Mouse (Mus musculus) midbrain, embryonic 16.5 days (tissue): ENCODE results near the gene Rbpjl. TPM values are rescaled to one million over a fixed set of nuclear protein-coding genes. Genes with fewer than 3 reads are reported as not detected.

Experiments used
- ATAC-seq: fragments of 200-750 bp; cut with Nextera tagmentation; 2 replicates; pipeline ENCODE4 v1.8.0; 2017; ENCODE audit warnings: moderate TSS enrichment
- H3K27ac ChIP-seq: fragments of 300-500 bp; sonication (generic); 2 replicates; pipeline ENCODE4 v1.5.1; 2014; ENCODE audit warnings: mild to moderate bottlenecking, low read length, mixed read lengths
- H3K27me3 ChIP-seq: fragments of 300-500 bp; sonication (generic); 2 replicates; pipeline ENCODE4 v1.6.1; 2014; ENCODE audit warnings: low read depth, low read length, mixed read lengths; ENCODE audit not compliant: control insufficient read depth, insufficient read depth
- H3K36me3 ChIP-seq: fragments of 300-500 bp; sonication (generic); 2 replicates; pipeline ENCODE4 v1.6.1; 2014; ENCODE audit warnings: mild to moderate bottlenecking, low read length, moderate library complexity, mixed read lengths; ENCODE audit not compliant: control insufficient read depth, insufficient read depth
- H3K4me1 ChIP-seq: fragments of 300-500 bp; sonication (generic); 2 replicates; pipeline ENCODE4 v1.6.1; 2014; ENCODE audit warnings: mild to moderate bottlenecking, low read length, mixed read lengths; ENCODE audit not compliant: control insufficient read depth, insufficient read depth
- H3K4me2 ChIP-seq: fragments of 300-500 bp; sonication (generic); 2 replicates; pipeline ENCODE4 v1.6.1; 2014; ENCODE audit warnings: mild to moderate bottlenecking, low read length, mixed read lengths
- H3K4me3 ChIP-seq: fragments of 300-500 bp; sonication (generic); 2 replicates; pipeline ENCODE4 v1.5.1; 2014; ENCODE audit warnings: low read depth, mild to moderate bottlenecking, low read length, moderate library complexity, mixed read lengths
- H3K9ac ChIP-seq: fragments of 300-500 bp; sonication (generic); 2 replicates; pipeline ENCODE4 v1.6.1; 2014; ENCODE audit warnings: low read depth, low read length, mixed read lengths
- H3K9me3 ChIP-seq: fragments of 300-500 bp; sonication (generic); replicated peaks from 2 replicates; pipeline ENCODE4 v1.6.1; 2014; ENCODE audit warnings: mild to moderate bottlenecking, low read length, mixed read lengths; ENCODE audit not compliant: control insufficient read depth, poor library complexity, severe bottlenecking
- WGBS: fragments of 180-500 bp; shearing (Covaris S2); extraction: QIAGEN DNeasy Blood & Tissue Kit; methylation state at CpG from one replicate; pipeline ENCODE4 v1.1.7; 2014; 5-methylcytosine and 5-hydroxymethylcytosine counted together
- polyA plus RNA-seq: library from polyadenylated mRNA; unstranded; fragments of >200 nt; fragmentation: Nextera tagmentation; extraction: Ambion mirVana; gene quantifications from 2 replicates; pipeline ENCODE4 v1.2.1, GENCODE M21; 2015

Gene Rbpjl
- polyA plus RNA-seq, 1 experiment from 2014 or later, result 0.04 TPM

GRCm38 (mm10) chr2:164437710-164438109, 34.8 kb downstream of the Rbpjl start:
- Histone ChIP-seq H3K27me3 (peaks cover 8% of the 10 kb centered on the region), H3K27ac (no peak overlapping the region), H3K9ac (no peak overlapping the region), H3K36me3 (no peaks in the 10 kb centered on the region), H3K9me3 (no peaks in the 10 kb centered on the region), H3K4me2 (no peak overlapping the region), H3K4me3 (no peak overlapping the region), H3K4me1 (peaks cover 9% of the 10 kb centered on the region)
- no peak for ATAC-seq
- WGBS, result 82% methylated on average over 6 of the region's 6 CpGs

GRCm38 (mm10) chr2:164438257-164438656, 35.3 kb downstream of the Rbpjl start:
- H3K27me3 ChIP-seq, result peaks cover 8% of the 10 kb centered on the region
- H3K4me3 ChIP-seq, result no peak overlapping the region
- peaks cover 12% of the 10 kb centered on the region for H3K4me1 ChIP-seq
- H3K9me3 ChIP-seq, result no peaks in the 10 kb centered on the region
- no peaks in the 10 kb centered on the region for H3K36me3 ChIP-seq
- WGBS, result 77% methylated on average over 8 of the region's 8 CpGs
- H3K27ac ChIP-seq, result no peak overlapping the region
- H3K4me2 ChIP-seq, result no peak overlapping the region
- no peak overlapping the region for H3K9ac ChIP-seq
- no peak for ATAC-seq

GRCm38 (mm10) chr2:164439001-164439421, 36.1 kb downstream of the Rbpjl start:
- H3K9ac ChIP-seq, result no peak overlapping the region
- H3K9me3 ChIP-seq, result no peaks in the 10 kb centered on the region
- WGBS, result 51% methylated on average over 3 of the region's 3 CpGs
- H3K4me1 ChIP-seq, result peaks cover 17% of the 10 kb centered on the region
- H3K4me3 ChIP-seq, result no peak overlapping the region
- no peak overlapping the region for H3K27ac ChIP-seq
- no peaks in the 10 kb centered on the region for H3K36me3 ChIP-seq
- H3K27me3 ChIP-seq, result peaks cover 8% of the 10 kb centered on the region
- no peak for ATAC-seq
- no peak overlapping the region for H3K4me2 ChIP-seq

- WGBS, result 83% methylated on average over 5 of the region's 5 CpGs
- H3K4me1 ChIP-seq, result peaks cover 17% of the 10 kb centered on the region
- ATAC-seq, result no peak
- no peak overlapping the region for H3K27ac ChIP-seq
- H3K27me3 ChIP-seq, result peaks cover 8% of the 10 kb centered on the region
- no peaks in the 10 kb centered on the region for H3K9me3 ChIP-seq
- H3K4me3 ChIP-seq, result no peak overlapping the region
- no peaks in the 10 kb centered on the region for H3K36me3 ChIP-seq
- H3K4me2 ChIP-seq, result no peak overlapping the region
- no peak overlapping the region for H3K9ac ChIP-seq
These were observed 37.4 kb downstream of the Rbpjl start for GRCm38 (mm10) chr2:164440314-164440713.

- WGBS, result 42% methylated on average over 8 of the region's 8 CpGs
- Histone ChIP-seq H3K36me3 (no peaks in the 10 kb centered on the region), H3K27ac (no peak overlapping the region), H3K4me3 (no peak overlapping the region), H3K9me3 (no peaks in the 10 kb centered on the region), H3K4me2 (no peak overlapping the region), H3K4me1 (peaks cover 17% of the 10 kb centered on the region), H3K27me3 (peaks cover 8% of the 10 kb centered on the region), H3K9ac (no peak overlapping the region)
- no peak for ATAC-seq
These were observed 38.2 kb downstream of the Rbpjl start for GRCm38 (mm10) chr2:164441155-164441554.

- Histone ChIP-seq H3K4me1 (peaks cover 17% of the 10 kb centered on the region), H3K9ac (no peak overlapping the region), H3K4me2 (peak overlapping the region; percentile 89), H3K4me3 (no peak overlapping the region), H3K36me3 (no peaks in the 10 kb centered on the region), H3K27ac (no peak overlapping the region), H3K27me3 (peaks cover 8% of the 10 kb centered on the region), H3K9me3 (no peaks in the 10 kb centered on the region)
- 32% methylated on average over 7 of the region's 7 CpGs for WGBS
- no peak for ATAC-seq
These were observed 38.8 kb downstream of the Rbpjl start for GRCm38 (mm10) chr2:164441731-164442130.

GRCm38 (mm10) chr2:164442315-164443050, 39.5 kb downstream of the Rbpjl start:
- peak; percentile 17; the same call in 1 of the 2 replicates for ATAC-seq
- no peak overlapping the region for H3K27ac ChIP-seq

GRCm38 (mm10) chr2:164443051-164443437, 40.1 kb downstream of the Rbpjl start:
- H3K4me3 ChIP-seq, result peak overlapping the region; percentile 55
- peak overlapping the region; percentile 67 for H3K9ac ChIP-seq
- H3K27ac ChIP-seq, result no peak overlapping the region
- H3K4me2 ChIP-seq, result peak overlapping the region; percentile 89
- H3K4me1 ChIP-seq, result peaks cover 17% of the 10 kb centered on the region
- ATAC-seq, result peak; percentile 89
- no peaks in the 10 kb centered on the region for H3K9me3 ChIP-seq
- under 1% methylated on average over 26 of the region's 26 CpGs for WGBS
- peaks cover 8% of the 10 kb centered on the region for H3K27me3 ChIP-seq
- no peaks in the 10 kb centered on the region for H3K36me3 ChIP-seq

More at GRCm38 (mm10) chr2:164442315-164443050, 39.5 kb downstream of the Rbpjl start:
- Histone ChIP-seq H3K9me3 (no peaks in the 10 kb centered on the region), H3K4me3 (peak overlapping the region; percentile 55), H3K4me1 (peaks cover 17% of the 10 kb centered on the region), H3K27me3 (peaks cover 8% of the 10 kb centered on the region), H3K4me2 (peak overlapping the region; percentile 89), H3K36me3 (no peaks in the 10 kb centered on the region), H3K9ac (peak overlapping the region; percentile 67)
- WGBS, result 2% methylated on average over 29 of the region's 29 CpGs

- WGBS, result 7% methylated on average over 18 of the region's 18 CpGs
- no peak within 1 kb of the TSS for H3K27ac ChIP-seq
- H3K4me2 ChIP-seq, result peak within 1 kb of the TSS; percentile 89
- H3K9me3 ChIP-seq, result no peaks in the 10 kb centered on the region
- H3K9ac ChIP-seq, result peak within 1 kb of the TSS; percentile 67
- H3K27me3 ChIP-seq, result peaks cover 8% of the 10 kb centered on the region
- H3K4me1 ChIP-seq, result peaks cover 17% of the 10 kb centered on the region
- ATAC-seq, result no peak
- H3K4me3 ChIP-seq, result peak within 1 kb of the TSS; percentile 55
- no peaks in the 10 kb centered on the region for H3K36me3 ChIP-seq
These were observed 40.6 kb downstream of the Rbpjl start, which contains the start of gene Sdc4 for GRCm38 (mm10) chr2:164443460-164444000. TSS of gene Sdc4 (minus strand) at chr2:164443887.
